Mouse (Mus musculus) cerebellum, postnatal 25 days (tissue): Measurements from ENCODE around the gene Dhx35.

ENCODE experiments used
- DNase-seq, 2 experiments: peaks; one replicate each; pipeline ENCODE4 v3.0.0; 2021; ENCODE audit warnings: mixed read lengths in 2 of 2

Gene Dhx35

GRCm38 (mm10) chr2:158815686-158816085 lies 21.1 kb downstream of the Dhx35 start:
- DNase-seq, result no peak

- DNase-seq, result no peak
Measured at GRCm38 (mm10) chr2:158816239-158816638, 21.6 kb downstream of the Dhx35 start.

- DNase-seq, result no peak
Measured at GRCm38 (mm10) chr2:158817708-158818107, 23.1 kb downstream of the Dhx35 start.

GRCm38 (mm10) chr2:158828124-158828523 lies 33.5 kb downstream of the Dhx35 start:
- no peak for DNase-seq

- no peak for DNase-seq
Measured at GRCm38 (mm10) chr2:158829746-158830145, 35.1 kb downstream of the Dhx35 start.

- no peak for DNase-seq
Measured at GRCm38 (mm10) chr2:158833221-158833620, 38.6 kb downstream of the Dhx35 start.

- DNase-seq, result no peak
Measured at GRCm38 (mm10) chr2:158833645-158834044, 39.0 kb downstream of the Dhx35 start.

- no peak for DNase-seq
Measured at GRCm38 (mm10) chr2:158843287-158843686, 48.7 kb downstream of the Dhx35 start.

GRCm38 (mm10) chr2:158845031-158845430 lies 50.4 kb downstream of the Dhx35 start:
- DNase-seq, result no peak

- no peak for DNase-seq
Measured at GRCm38 (mm10) chr2:158846208-158846607, 51.6 kb downstream of the Dhx35 start.

GRCm38 (mm10) chr2:158847991-158848390 lies 53.4 kb downstream of the Dhx35 start:
- peak in 1 of 2 experiments; percentile 49 for DNase-seq

- no peak for DNase-seq
Measured at GRCm38 (mm10) chr2:158849416-158849815, 54.8 kb downstream of the Dhx35 start.

- peak in 1 of 2 experiments; percentile 56 for DNase-seq
Measured at GRCm38 (mm10) chr2:158852579-158852978, 58.0 kb downstream of the Dhx35 start.

- DNase-seq, result peak in 1 of 2 experiments; percentile 14
Measured at GRCm38 (mm10) chr2:158856896-158857499, 62.4 kb downstream of the Dhx35 start.

GRCm38 (mm10) chr2:158857579-158857978 lies 63.0 kb downstream of the Dhx35 start:
- no peak for DNase-seq

GRCm38 (mm10) chr2:158861115-158861514 lies 66.5 kb downstream of the Dhx35 start:
- no peak for DNase-seq

- DNase-seq, result peak; percentile 45 to 69
Measured at GRCm38 (mm10) chr2:158863341-158864125, 68.9 kb downstream of the Dhx35 start.

GRCm38 (mm10) chr2:158864126-158864458 lies 69.5 kb downstream of the Dhx35 start:
- DNase-seq, result no peak

- DNase-seq, result peak; percentile 68 to 80
Measured at GRCm38 (mm10) chr2:158865358-158865757, 70.8 kb downstream of the Dhx35 start.

GRCm38 (mm10) chr2:158886571-158886970 lies 92.0 kb downstream of the Dhx35 start:
- DNase-seq, result peak in 1 of 2 experiments; percentile 17

- DNase-seq, result peak in 1 of 2 experiments; percentile 9
Measured at GRCm38 (mm10) chr2:158888531-158888930, 93.9 kb downstream of the Dhx35 start.

- no peak for DNase-seq
Measured at GRCm38 (mm10) chr2:158889201-158889600, 94.6 kb downstream of the Dhx35 start.

- DNase-seq, result no peak
Measured at GRCm38 (mm10) chr2:158891319-158891718, 96.7 kb downstream of the Dhx35 start.

GRCm38 (mm10) chr2:158893171-158893853 lies 98.7 kb downstream of the Dhx35 start:
- DNase-seq, result no peak
